Mouse (Mus musculus): Measurements from ENCODE around the gene Sumf2. TPM values are rescaled to one million over a fixed set of nuclear protein-coding genes. Genes with fewer than 3 reads are reported as not detected.
A peak's percentile ranks its signal among the peaks of the same experiment; 100 is the strongest.

The Sumf2 gene
- polyA plus RNA-seq, 1 experiment from 2014 or later = 48.3 TPM

DNA sequence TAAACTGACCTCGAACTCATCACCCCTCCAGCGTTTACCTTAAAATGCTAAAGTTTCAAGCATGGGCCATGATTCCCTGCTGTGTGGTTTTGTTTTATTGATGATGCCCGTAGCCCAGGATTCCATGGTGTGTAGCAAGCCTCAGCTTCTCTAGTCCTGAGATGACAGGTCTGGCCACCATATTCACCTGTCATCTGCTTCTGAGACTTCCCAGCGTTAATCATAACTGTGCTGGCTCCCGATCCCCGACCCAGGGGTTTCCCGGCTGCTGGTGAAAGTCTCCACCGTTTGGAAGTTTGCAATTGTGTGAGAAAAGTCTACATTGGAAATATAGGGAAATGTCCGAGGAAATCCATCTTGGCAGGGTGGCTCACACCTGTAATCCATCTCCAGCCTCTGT lies 62.4 kb downstream of the Sumf2 start:
- peak overlapping the region; percentile 66 for H3K4me3 ChIP-seq
- peak overlapping the region; percentile 92 for H3K4me2 ChIP-seq

GRCm38 (mm10) chr5:129909591-129909990 lies 62.8 kb downstream of the Sumf2 start:
- 0 out of 2 replicates have a peak, but pooled peaks cover 6% of the 10 kb centered on the region for H3K4me1 ChIP-seq
- H3K9ac ChIP-seq = no peak overlapping the region
- no peak for ATAC-seq (ENCODE audit: borderline replicate concordance, extremely low read depth, low FRiP score, low TSS enrichment)
- H3K4me3 ChIP-seq = no peak overlapping the region
- 78% methylated on average over 7 of the region's 7 CpGs for WGBS
- H3K27ac ChIP-seq = no peak overlapping the region
- no peaks in the 10 kb centered on the region for H3K9me3 ChIP-seq
- no peak overlapping the region for H3K4me2 ChIP-seq
- H3K27me3 ChIP-seq = no peaks in the 10 kb centered on the region
- no peaks in the 10 kb centered on the region for H3K36me3 ChIP-seq

More for the DNA sequence above, 62.4 kb downstream of the Sumf2 start:
- peak overlapping the region; percentile 67; the same call in 1 of the 2 replicates for H3K9ac ChIP-seq
- no peak overlapping the region for H3K27ac ChIP-seq
- H3K9me3 ChIP-seq = no peaks in the 10 kb centered on the region
- WGBS = 64% methylated on average over 9 of the region's 9 CpGs
- ATAC-seq (ENCODE audit: borderline replicate concordance, extremely low read depth, low FRiP score, low TSS enrichment) = no peak
- no peaks in the 10 kb centered on the region for H3K36me3 ChIP-seq
- H3K27me3 ChIP-seq = no peaks in the 10 kb centered on the region
- H3K4me1 ChIP-seq = 0 out of 2 replicates have a peak, but pooled peaks cover 6% of the 10 kb centered on the region

Other genes starting within 250 kb of the Sumf2 start
- 4.1 and 4.7 TPM in 2 replicates for gene Zfp11, start 176.9 kb upstream of the Sumf2 start, polyA plus RNA-seq (2015; fragmentation: Nextera tagmentation; extraction: Ambion mirVana)
- not detected in 2 replicates for gene Sept14, start 138.5 kb upstream of the Sumf2 start, polyA plus RNA-seq (2015; fragmentation: Nextera tagmentation; extraction: Ambion mirVana)
- 183 and 186 TPM in 2 replicates for gene Mrps17, start 131.5 kb upstream of the Sumf2 start, polyA plus RNA-seq (2015; fragmentation: Nextera tagmentation; extraction: Ambion mirVana)
- gene Nipsnap2, start 121.9 kb upstream of the Sumf2 start, polyA plus RNA-seq (2015; fragmentation: Nextera tagmentation; extraction: Ambion mirVana) = 91.9 and 95.3 TPM in 2 replicates
- gene Psph, start 59.5 kb upstream of the Sumf2 start, polyA plus RNA-seq (2015; fragmentation: Nextera tagmentation; extraction: Ambion mirVana) = 30.4 and 31.9 TPM in 2 replicates
- 847 and 887 TPM in 2 replicates for gene Chchd2, start 40.5 kb downstream of the Sumf2 start, polyA plus RNA-seq (2015; fragmentation: Nextera tagmentation; extraction: Ambion mirVana)
- gene Zbed5, start 48.7 kb downstream of the Sumf2 start, polyA plus RNA-seq (2015; fragmentation: Nextera tagmentation; extraction: Ambion mirVana) = 4.6 and 5.1 TPM in 2 replicates
- gene Phkg1, start 51.6 kb downstream of the Sumf2 start, polyA plus RNA-seq (2015; fragmentation: Nextera tagmentation; extraction: Ambion mirVana) = 0.21 and 0.24 TPM in 2 replicates
- gene Nupr1l, start 61.6 kb downstream of the Sumf2 start, polyA plus RNA-seq (2015; fragmentation: Nextera tagmentation; extraction: Ambion mirVana) = 2.3 and 2.7 TPM in 2 replicates
- 24.8 and 27.2 TPM in 2 replicates for gene Vkorc1l1, start 95.0 kb downstream of the Sumf2 start, polyA plus RNA-seq (2015; fragmentation: Nextera tagmentation; extraction: Ambion mirVana)
- 65.0 and 65.6 TPM in 2 replicates for gene Gusb, start 156.1 kb downstream of the Sumf2 start, polyA plus RNA-seq (2015; fragmentation: Nextera tagmentation; extraction: Ambion mirVana)
- 25.8 and 30.9 TPM in 2 replicates for gene Asl, start 182.3 kb downstream of the Sumf2 start, polyA plus RNA-seq (2015; fragmentation: Nextera tagmentation; extraction: Ambion mirVana)
- 39.1 and 40.1 TPM in 2 replicates for gene Crcp, start 182.3 kb downstream of the Sumf2 start, polyA plus RNA-seq (2015; fragmentation: Nextera tagmentation; extraction: Ambion mirVana)
- gene Tpst1, start 226.3 kb downstream of the Sumf2 start, polyA plus RNA-seq (2015; fragmentation: Nextera tagmentation; extraction: Ambion mirVana) = 69.6 and 70.8 TPM in 2 replicates